Mouse (Mus musculus) bone marrow, adult 2 months (tissue): ENCODE measurements around the gene Gm525.

Experiments used
- CTCF ChIP-seq: fragments of 200-500 bp; IDR thresholded peaks from 2 replicates; pipeline ENCODE4 v1.5.1; 2011; ENCODE audit warnings: low read length, control low read depth; ENCODE audit not compliant: control insufficient read depth, insufficient read depth
- POLR2A ChIP-seq: fragments of 200-500 bp; IDR thresholded peaks from 2 replicates; pipeline ENCODE4 v1.6.1; 2011; ENCODE audit warnings: low read depth, mild to moderate bottlenecking, control low read depth, low read length, borderline replicate concordance; ENCODE audit not compliant: control insufficient read depth

DNA sequence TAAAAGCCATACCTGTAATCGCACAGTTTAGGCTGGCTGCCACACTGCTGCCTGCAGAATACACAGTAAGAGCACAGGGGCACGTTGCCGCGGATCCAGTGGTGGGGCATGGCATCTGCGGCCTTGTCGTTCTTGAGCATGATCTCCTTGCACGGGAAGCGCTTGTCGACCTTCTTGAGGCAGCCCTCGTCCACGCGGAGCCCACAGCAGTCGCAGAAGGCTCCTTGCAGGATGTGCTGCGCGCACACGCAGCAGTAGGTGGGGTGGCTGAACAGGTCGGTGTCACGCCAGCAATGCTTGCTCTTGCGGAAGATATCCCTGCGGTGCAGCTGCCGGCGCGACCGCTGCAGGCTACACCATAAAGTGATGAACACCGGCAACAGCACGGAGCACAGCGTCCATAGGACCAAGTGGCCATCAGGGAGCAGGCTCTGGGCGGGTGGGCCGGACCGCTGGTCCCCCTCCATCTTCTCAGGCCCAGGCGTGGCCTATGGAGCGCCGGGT, 13.7 kb upstream of the Gm525 start:
- TF ChIP-seq POLR2A (0 out of 2 replicates have a peak, but pooled peaks have one; percentile 7), CTCF (no peak)
